Mouse (Mus musculus) myocyte (in vitro differentiated cells): ENCODE measurements at regions not wholly inside any gene's neighbourhood (a gene's known extent, or its start where the extent isn't known, plus 50 kb on each side); places are given as distances from the start of the nearest gene placed in this dataset.

Source experiments
- POLR2A ChIP-seq: IDR thresholded peaks from one replicate; pipeline ENCODE4 v1.6.1; 2011; ENCODE audit warnings: low read depth, mild to moderate bottlenecking, control low read depth, moderate library complexity; ENCODE audit not compliant: insufficient read length
- POLR2AphosphoS2 ChIP-seq: IDR thresholded peaks from one replicate; pipeline ENCODE4 v1.6.1; 2011; ENCODE audit warnings: low read depth, control low read depth; ENCODE audit not compliant: insufficient read length

GRCm38 (mm10) chr10:117549854-117550605 is 79.3 kb upstream of the Cpm start:
- TF ChIP-seq POLR2AphosphoS2 (no peak), POLR2A (no peak)
